Mouse (Mus musculus) brain, adult 2 months (tissue): ENCODE measurements around the gene Lgals4.

ENCODE experiments used
- DNase-seq: peaks from one replicate; pipeline ENCODE4 v3.0.0; 2011; ENCODE audit warnings: low read depth, low spot score

Lgals4 gene

GRCm38 (mm10) chr7:28822556-28822955 is 11.1 kb upstream of the Lgals4 start:
- DNase-seq: no peak

- no peak for DNase-seq
Measured at GRCm38 (mm10) chr7:28822993-28823903, 10.4 kb upstream of the Lgals4 start.

- DNase-seq: no peak
Measured at GRCm38 (mm10) chr7:28823932-28824331, 9.7 kb upstream of the Lgals4 start.

- peak; percentile 96 for DNase-seq
Measured at GRCm38 (mm10) chr7:28824941-28825685, 8.5 kb upstream of the Lgals4 start, which contains the start of gene Ech1. Ech1 (plus strand) TSS chr7:28825217.

- DNase-seq: no peak
Measured at GRCm38 (mm10) chr7:28825686-28826401, 7.8 kb upstream of the Lgals4 start.

GRCm38 (mm10) chr7:28826402-28826772 is 7.3 kb upstream of the Lgals4 start:
- no peak for DNase-seq

- peak; percentile 92 for DNase-seq
Measured at GRCm38 (mm10) chr7:28827338-28827737, 6.3 kb upstream of the Lgals4 start.

GRCm38 (mm10) chr7:28829821-28830220 is 3.8 kb upstream of the Lgals4 start:
- DNase-seq: no peak

- DNase-seq: no peak
Measured at GRCm38 (mm10) chr7:28830981-28831380, 2.7 kb upstream of the Lgals4 start.

- DNase-seq: no peak
Measured at GRCm38 (mm10) chr7:28831411-28832125, 2.1 kb upstream of the Lgals4 start.

GRCm38 (mm10) chr7:28832137-28832536 is 1.5 kb upstream of the Lgals4 start:
- DNase-seq: no peak

GRCm38 (mm10) chr7:28836936-28837335 is 3.3 kb downstream of the Lgals4 start:
- no peak for DNase-seq

GRCm38 (mm10) chr7:28838331-28838730 is 4.7 kb downstream of the Lgals4 start:
- no peak for DNase-seq

- no peak for DNase-seq
Measured at GRCm38 (mm10) chr7:28847273-28847672, 13.6 kb downstream of the Lgals4 start.

GRCm38 (mm10) chr7:28849700-28850236 is 16.1 kb downstream of the Lgals4 start:
- DNase-seq: no peak

GRCm38 (mm10) chr7:28850642-28851041 is 17.0 kb downstream of the Lgals4 start:
- DNase-seq: no peak

GRCm38 (mm10) chr7:28859953-28860352 is 26.3 kb downstream of the Lgals4 start:
- DNase-seq: no peak

GRCm38 (mm10) chr7:28860898-28861297 is 27.2 kb downstream of the Lgals4 start:
- DNase-seq: no peak

- peak; percentile 88 for DNase-seq
Measured at GRCm38 (mm10) chr7:28862817-28863499, 29.3 kb downstream of the Lgals4 start.

GRCm38 (mm10) chr7:28863540-28863939 is 29.9 kb downstream of the Lgals4 start, which contains the start of gene Lgals7:
Lgals7 (plus strand) TSS chr7:28863853.
- no peak for DNase-seq
